Mouse (Mus musculus): Measurements from ENCODE around the gene Mettl16.

Mettl16 gene

DNA sequence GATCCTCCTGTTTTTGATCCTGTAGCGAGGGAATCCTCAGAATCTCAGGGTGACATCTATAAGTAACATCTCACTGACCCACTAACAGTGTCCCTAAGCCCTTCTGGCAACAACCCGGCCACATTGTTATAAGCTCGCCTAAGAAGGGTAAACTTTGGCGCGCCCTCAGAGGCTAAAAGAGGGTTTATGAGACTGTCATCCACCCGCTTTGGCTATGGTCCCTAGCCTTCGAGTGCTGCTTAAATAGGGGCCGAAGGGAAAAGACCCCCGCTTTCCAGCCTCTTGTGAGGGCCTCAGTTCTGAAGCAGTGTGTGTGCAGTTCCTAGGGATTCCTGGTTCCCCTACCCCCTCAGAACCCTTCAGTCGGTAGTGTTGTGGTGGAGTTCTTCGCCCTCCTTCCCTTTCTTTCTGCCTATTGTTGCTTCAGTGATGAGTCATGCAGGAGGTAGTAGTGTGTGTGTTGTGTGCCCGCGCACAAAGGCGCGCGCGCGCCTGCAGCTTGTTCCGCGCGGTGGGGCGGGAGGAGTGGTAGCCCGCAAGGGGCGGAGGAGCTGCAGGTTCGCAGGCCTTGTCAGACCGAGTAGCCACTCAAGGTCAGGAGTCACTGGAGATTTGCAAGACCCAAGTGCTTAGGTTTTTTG lies 62.0 kb downstream of the Mettl16 start:
- DNase-seq: peak; percentile 61 to 73

GRCm38 (mm10) chr11:74833536-74834358 lies 63.1 kb downstream of the Mettl16 start:
- no peak for DNase-seq

DNA sequence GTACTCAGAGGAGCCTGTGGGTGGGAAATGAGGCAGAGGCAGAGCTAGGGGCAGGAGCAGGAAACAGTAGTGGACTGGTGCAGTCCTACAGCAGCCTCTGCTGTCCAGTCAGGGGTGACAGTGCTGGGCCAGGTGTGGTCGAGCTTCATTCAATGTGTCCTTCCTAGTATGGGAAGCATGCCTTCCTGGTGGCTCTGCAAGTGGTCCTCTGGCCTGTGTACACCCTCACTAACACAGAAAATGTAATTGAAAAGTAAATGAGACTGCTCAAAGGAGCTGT lies 63.7 kb downstream of the Mettl16 start:
- DNase-seq: no peak

- DNase-seq: no peak
These were observed 64.1 kb downstream of the Mettl16 start for GRCm38 (mm10) chr11:74834650-74835277.

GRCm38 (mm10) chr11:74835593-74836224 lies 65.1 kb downstream of the Mettl16 start:
- no peak for DNase-seq

GRCm38 (mm10) chr11:74836225-74837055 lies 65.8 kb downstream of the Mettl16 start:
- no peak for DNase-seq

- DNase-seq: no peak
These were observed 66.5 kb downstream of the Mettl16 start for GRCm38 (mm10) chr11:74837056-74837693.

DNA sequence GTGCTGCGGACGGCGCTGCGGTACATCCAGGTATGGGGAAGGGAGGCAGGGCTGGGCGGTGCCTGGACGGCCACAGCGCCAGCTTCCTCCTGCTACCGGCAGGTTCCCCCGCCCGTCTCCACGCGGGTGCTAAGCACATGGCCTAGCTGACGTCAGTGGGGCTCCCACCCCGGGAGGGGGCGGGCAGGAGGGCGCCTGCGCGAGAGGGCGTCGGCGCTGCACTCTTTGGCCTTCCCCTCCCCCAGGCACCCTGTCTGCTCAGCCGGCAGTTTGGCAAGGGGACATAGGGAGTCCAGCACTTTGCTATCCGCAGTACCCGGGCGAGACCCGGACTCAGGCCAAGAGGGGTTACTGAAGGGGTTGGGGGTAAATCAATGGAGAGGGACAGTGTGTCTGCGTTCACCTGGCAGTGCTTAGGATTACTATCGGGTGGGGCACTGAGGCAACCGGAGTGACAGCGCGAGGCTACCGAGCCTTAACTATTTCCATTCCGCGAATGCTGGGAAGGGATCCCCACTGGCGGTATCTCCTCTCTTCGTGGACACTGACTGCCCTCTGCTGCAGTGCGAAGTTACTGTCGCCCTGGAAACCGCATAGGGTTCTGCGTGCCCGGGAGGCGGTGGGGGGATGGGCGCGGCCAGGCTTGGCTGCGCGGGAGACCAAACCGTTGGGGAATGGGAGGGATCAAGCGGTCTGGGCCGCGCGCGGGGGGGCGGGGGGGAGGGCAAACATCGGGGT lies 67.2 kb downstream of the Mettl16 start:
- peak; percentile 91 to 97 for DNase-seq

DNA sequence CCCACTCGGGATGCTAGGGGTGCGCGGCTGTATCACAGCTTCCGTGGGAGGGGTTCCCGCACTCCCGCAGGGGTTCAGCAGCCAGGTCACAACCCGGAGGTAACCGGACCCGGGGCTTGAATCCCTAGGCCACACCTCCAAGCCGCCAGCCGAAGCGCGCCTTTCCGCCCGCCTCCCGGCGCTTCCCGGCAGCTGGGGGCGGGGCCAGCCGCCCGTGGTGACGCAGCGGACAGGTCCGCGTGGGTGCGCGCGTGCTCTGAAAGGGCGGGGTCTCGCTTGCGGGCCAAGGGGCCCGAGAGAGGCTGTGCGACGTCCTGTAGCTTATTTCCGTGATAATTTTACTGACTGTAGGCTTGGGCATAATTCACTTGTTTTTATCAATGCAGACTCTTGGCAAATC lies 67.8 kb downstream of the Mettl16 start:
- DNase-seq: peak; percentile 89 to 95

GRCm38 (mm10) chr11:74838971-74839370 lies 68.3 kb downstream of the Mettl16 start:
- no peak for DNase-seq

- no peak for DNase-seq
These were observed 69.5 kb downstream of the Mettl16 start for GRCm38 (mm10) chr11:74839860-74840715.

GRCm38 (mm10) chr11:74840739-74841138 lies 70.1 kb downstream of the Mettl16 start:
- no peak for DNase-seq

GRCm38 (mm10) chr11:74841366-74841765 lies 70.7 kb downstream of the Mettl16 start:
- peak in 1 of 2 experiments; percentile 33 for DNase-seq

DNA sequence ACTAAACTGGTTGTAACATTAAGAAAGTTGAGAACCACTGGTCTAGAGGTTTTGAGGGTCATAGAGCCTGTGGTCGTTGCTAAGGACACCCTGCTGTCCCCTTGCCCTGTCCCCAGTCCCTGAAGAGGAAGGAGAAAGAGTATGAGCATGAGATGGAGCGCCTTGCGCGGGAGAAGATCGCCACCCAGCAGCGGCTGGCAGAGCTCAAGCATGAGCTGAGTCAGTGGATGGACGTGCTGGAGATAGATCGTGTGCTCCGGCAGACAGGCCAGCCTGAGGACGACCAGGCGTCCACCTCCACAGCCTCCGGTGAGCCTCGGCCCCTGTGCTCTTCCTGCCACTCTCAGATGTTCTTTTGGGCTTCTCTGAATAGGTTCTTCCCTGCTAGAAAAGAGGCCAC lies 71.4 kb downstream of the Mettl16 start:
- no peak for DNase-seq

DNA sequence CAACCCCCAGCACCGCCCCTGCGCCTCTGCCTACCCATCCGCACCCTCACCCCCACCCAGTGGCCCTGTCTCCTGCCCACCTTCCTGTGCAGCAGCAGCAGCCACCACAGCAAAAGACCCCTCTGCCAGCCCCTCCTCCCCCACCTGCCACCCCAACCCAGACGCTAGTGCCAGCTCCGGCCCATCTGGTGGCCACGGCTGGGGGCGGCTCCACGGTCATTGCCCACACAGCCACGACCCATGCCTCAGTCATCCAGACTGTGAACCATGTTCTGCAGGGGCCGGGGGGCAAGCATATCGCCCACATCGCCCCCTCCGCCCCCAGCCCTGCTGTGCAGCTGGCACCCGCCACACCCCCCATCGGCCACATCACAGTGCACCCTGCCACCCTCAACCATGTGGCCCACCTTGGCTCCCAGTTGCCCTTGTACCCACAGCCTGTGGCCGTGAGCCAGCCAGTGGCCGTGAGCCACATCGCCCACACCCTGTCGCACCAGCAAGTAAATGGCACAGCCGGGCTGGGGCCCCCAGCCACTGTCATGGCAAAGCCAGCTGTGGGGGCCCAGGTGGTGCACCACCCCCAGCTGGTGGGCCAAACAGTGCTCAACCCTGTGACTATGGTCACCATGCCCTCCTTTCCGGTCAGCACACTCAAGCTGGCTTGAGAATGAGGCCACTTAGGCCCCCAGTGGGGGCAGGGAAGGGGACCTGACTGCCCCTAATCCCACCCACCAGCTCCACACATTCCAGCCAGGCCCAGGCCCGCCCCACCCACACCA lies 72.2 kb downstream of the Mettl16 start:
- DNase-seq: peak in 1 of 2 experiments; percentile 37

DNA sequence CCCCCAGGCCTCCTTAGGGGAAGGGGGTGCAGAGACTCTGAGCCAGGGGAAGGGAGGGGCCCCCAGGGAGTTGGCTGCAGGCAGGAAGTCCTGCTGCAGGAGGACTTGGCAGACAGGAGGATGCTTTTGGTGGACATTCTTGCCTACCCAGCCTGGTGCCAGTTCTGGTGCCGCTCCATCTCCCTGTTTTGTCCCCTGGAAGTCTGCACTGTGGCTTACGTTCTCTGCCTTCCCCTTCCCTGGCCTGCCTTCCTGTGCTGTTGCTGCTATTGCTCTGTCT lies 72.7 kb downstream of the Mettl16 start:
- peak in 1 of 2 experiments; percentile 33 for DNase-seq

DNA sequence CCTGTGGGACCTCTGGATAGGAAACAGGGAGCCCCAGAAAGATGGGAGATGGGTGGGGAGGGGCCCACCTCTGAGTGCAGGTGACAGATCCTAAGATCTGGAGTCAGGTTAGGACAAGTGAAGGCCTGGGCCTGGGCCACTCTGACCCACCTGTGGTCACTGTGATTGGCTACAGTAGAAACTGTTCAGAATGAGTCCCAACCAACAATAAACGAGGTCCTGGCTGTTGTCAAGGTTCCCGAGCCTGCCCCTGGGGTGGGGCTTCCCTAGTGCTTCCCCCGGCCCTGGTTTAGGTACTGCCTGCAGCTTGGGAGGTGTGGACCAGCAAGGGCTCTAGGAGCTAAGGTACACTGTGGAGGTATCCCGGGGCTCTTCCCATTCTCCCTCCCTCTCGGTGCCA lies 73.1 kb downstream of the Mettl16 start:
- DNase-seq: no peak

DNA sequence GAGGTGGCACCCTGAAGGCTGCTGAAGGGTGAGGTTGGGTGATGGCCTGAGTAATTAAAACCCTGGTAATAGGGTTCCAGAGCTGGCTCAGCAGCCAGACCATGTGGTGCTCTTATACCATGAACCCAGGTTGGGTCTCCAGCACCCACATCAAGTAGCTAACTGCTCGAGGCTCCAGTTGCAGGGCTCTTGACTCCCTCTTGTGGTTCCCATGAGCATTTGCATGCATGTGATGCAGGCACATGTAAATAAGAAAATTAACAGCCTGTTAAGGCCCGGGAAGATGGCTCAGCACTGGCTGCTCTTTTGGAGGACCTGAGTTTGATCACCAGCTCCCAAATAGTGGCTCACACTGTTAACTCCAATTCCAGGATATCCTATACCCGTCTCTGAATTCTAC lies 75.2 kb downstream of the Mettl16 start:
- DNase-seq: no peak

GRCm38 (mm10) chr11:74847919-74848521 lies 77.4 kb downstream of the Mettl16 start:
- peak; percentile 84 to 85 for DNase-seq

Measured in cerebellum, postnatal 36 days (tissue).